Mouse (Mus musculus): ENCODE data around the gene Prok2.

Gene Prok2

GRCm38 (mm10) chr6:99692916-99693841, 33.0 kb downstream of the Prok2 start:
- DNase-seq (ENCODE audit: low read depth, low spot score), result no peak

GRCm38 (mm10) chr6:99692206-99692915, 33.8 kb downstream of the Prok2 start, which contains the start of gene Gpr27:
Gpr27 (plus strand) TSS chr6:99692679.
- DNase-seq (ENCODE audit: low read depth, low spot score), result no peak

GRCm38 (mm10) chr6:99691666-99692205, 34.5 kb downstream of the Prok2 start:
- DNase-seq (ENCODE audit: low read depth, low spot score), result no peak

- DNase-seq (ENCODE audit: low read depth, low spot score), result no peak
These were observed 37.7 kb downstream of the Prok2 start for GRCm38 (mm10) chr6:99688513-99688912.

- no peak for DNase-seq (ENCODE audit: low read depth, low spot score)
These were observed 41.3 kb downstream of the Prok2 start for GRCm38 (mm10) chr6:99684899-99685298.

GRCm38 (mm10) chr6:99683974-99684373, 42.2 kb downstream of the Prok2 start:
- no peak for DNase-seq (ENCODE audit: low read depth, low spot score)

GRCm38 (mm10) chr6:99678108-99678507, 48.1 kb downstream of the Prok2 start:
- DNase-seq (ENCODE audit: low read depth, low spot score), result no peak

- no peak for DNase-seq (ENCODE audit: low read depth, low spot score)
These were observed 48.9 kb downstream of the Prok2 start for GRCm38 (mm10) chr6:99677325-99677724.

- DNase-seq (ENCODE audit: low read depth, low spot score), result no peak
These were observed 51.7 kb downstream of the Prok2 start for GRCm38 (mm10) chr6:99674482-99674881.

- DNase-seq (ENCODE audit: low read depth, low spot score), result no peak
These were observed 54.4 kb downstream of the Prok2 start for GRCm38 (mm10) chr6:99671768-99672167.

GRCm38 (mm10) chr6:99670481-99671119, 55.6 kb downstream of the Prok2 start:
- no peak for DNase-seq (ENCODE audit: low read depth, low spot score)

GRCm38 (mm10) chr6:99669481-99670325, 56.5 kb downstream of the Prok2 start:
- no peak for DNase-seq (ENCODE audit: low read depth, low spot score)

GRCm38 (mm10) chr6:99667290-99667689, 58.9 kb downstream of the Prok2 start:
- no peak for DNase-seq (ENCODE audit: low read depth, low spot score)

- no peak for DNase-seq (ENCODE audit: low read depth, low spot score)
These were observed 59.6 kb downstream of the Prok2 start, which contains the start of the genes Eif4e3 and Gm20696 for GRCm38 (mm10) chr6:99666318-99667171. Eif4e3 (minus strand) TSS chr6:99666771. Gm20696 (minus strand) TSS chr6:99666797.

GRCm38 (mm10) chr6:99665457-99666317, 60.5 kb downstream of the Prok2 start:
- DNase-seq (ENCODE audit: low read depth, low spot score), result no peak

GRCm38 (mm10) chr6:99663232-99663631, 63.0 kb downstream of the Prok2 start:
- no peak for DNase-seq (ENCODE audit: low read depth, low spot score)
